In genomic region chr11:84648899-84649298, GRCm38 (mm10) we compare ENCODE assay signal across 31 mouse cellular contexts.
"Had no signal": no experiment of that assay in that cellular context is flagged by ENCODE, and none has a peak within 500 bp of the region (broad histone marks: within the 10 kb centered on the region; RNA-seq: fewer than 3 reads in every experiment).

No protein-coding gene starts in this region.

- ATAC-seq: liver, embryonic 12.5 days; liver, postnatal 0 days; lung, postnatal 0 days; midbrain, embryonic 13.5 days; midbrain, embryonic 15.5 days; midbrain, embryonic 16.5 days had no signal

- H3K4me2 ChIP-seq: limb, embryonic 12.5 days; limb, embryonic 13.5 days; limb, embryonic 15.5 days; liver, embryonic 11.5 days; liver, embryonic 12.5 days; liver, embryonic 13.5 days; liver, embryonic 15.5 days; lung, embryonic 14.5 days; lung, embryonic 15.5 days; midbrain, embryonic 11.5 days; midbrain, embryonic 12.5 days; midbrain, embryonic 13.5 days; midbrain, embryonic 15.5 days had no signal

- H3K9me3 ChIP-seq: limb, embryonic 10.5 days; limb, embryonic 12.5 days; limb, embryonic 15.5 days; liver, embryonic 12.5 days; liver, embryonic 15.5 days; lung, embryonic 15.5 days; midbrain, embryonic 10.5 days; midbrain, embryonic 12.5 days; midbrain, embryonic 13.5 days; midbrain, embryonic 15.5 days had no signal

- H3K4me3 ChIP-seq: limb, embryonic 10.5 days; limb, embryonic 12.5 days; limb, embryonic 13.5 days; limb, embryonic 15.5 days; liver, embryonic 12.5 days; liver, embryonic 13.5 days; liver, embryonic 15.5 days; lung, embryonic 15.5 days; megakaryocyte, embryonic 14.5 days; midbrain, embryonic 10.5 days; midbrain, embryonic 12.5 days; midbrain, embryonic 13.5 days; midbrain, embryonic 15.5 days; myocyte had no signal

- H3K4me1 ChIP-seq: limb, embryonic 12.5 days; limb, embryonic 13.5 days; limb, embryonic 15.5 days; liver, embryonic 12.5 days; liver, embryonic 13.5 days; liver, embryonic 15.5 days; lung, embryonic 15.5 days; megakaryocyte, embryonic 14.5 days; midbrain, embryonic 15.5 days had no signal

- H3K36me3 ChIP-seq: limb, embryonic 10.5 days; limb, embryonic 12.5 days; limb, embryonic 13.5 days; limb, embryonic 15.5 days; liver, embryonic 12.5 days; liver, embryonic 13.5 days; liver, embryonic 15.5 days; lung, embryonic 15.5 days; midbrain, embryonic 10.5 days; midbrain, embryonic 12.5 days; midbrain, embryonic 13.5 days; midbrain, embryonic 15.5 days had no signal

- DNase-seq: left cerebral cortex, postnatal 4 days; liver; liver, embryonic 13.5 days; liver, postnatal 0 days; lung, adult 18-20 months; lung, adult 2 months; lung, embryonic 14.5 days; lung, postnatal 10 days; lung, postnatal 14 days; lung, postnatal 36 days; lung, postnatal 4 days; midbrain, embryonic 14.5 days had no signal

- H3K9ac ChIP-seq: limb, embryonic 12.5 days; limb, embryonic 13.5 days; limb, embryonic 15.5 days; liver, embryonic 12.5 days; liver, embryonic 13.5 days; liver, embryonic 14.5 days; liver, embryonic 15.5 days; liver, postnatal 0 days; lung, embryonic 14.5 days; lung, embryonic 15.5 days; midbrain, embryonic 12.5 days; midbrain, embryonic 13.5 days; midbrain, embryonic 15.5 days had no signal

- H3K27me3 ChIP-seq: midbrain, embryonic 15.5 days had no signal

- H3K27ac ChIP-seq: limb, embryonic 10.5 days; limb, embryonic 12.5 days; limb, embryonic 13.5 days; limb, embryonic 15.5 days; liver, embryonic 12.5 days; liver, embryonic 13.5 days; liver, embryonic 14.5 days; liver, embryonic 15.5 days; lung, embryonic 15.5 days; macrophage; midbrain, embryonic 10.5 days; midbrain, embryonic 12.5 days; midbrain, embryonic 13.5 days; midbrain, embryonic 15.5 days had no signal
